Mouse (Mus musculus) stomach, embryonic 16.5 days (tissue): Measurements from ENCODE around the gene Slc35b1. TPM values are rescaled to one million over a fixed set of nuclear protein-coding genes. Genes with fewer than 3 reads are reported as not detected.

Experiments used
- ATAC-seq: fragments of 200-750 bp; cut with Nextera tagmentation; 2 replicates; pipeline ENCODE4 v1.8.0; 2017; ENCODE audit warnings: moderate number of reproducible peaks, moderate TSS enrichment; ENCODE audit not compliant: insufficient read depth, low FRiP score
- H3K27ac ChIP-seq: fragments of 300-500 bp; sonication (generic); 2 replicates; pipeline ENCODE4 v1.5.1; 2014; ENCODE audit warnings: low read length
- H3K27me3 ChIP-seq: fragments of 300-500 bp; sonication (generic); 2 replicates; pipeline ENCODE4 v1.6.1; 2014; ENCODE audit warnings: low read length, control low read depth, mixed read lengths; ENCODE audit not compliant: control insufficient read depth, insufficient read depth
- H3K36me3 ChIP-seq: fragments of 300-500 bp; sonication (generic); 2 replicates; pipeline ENCODE4 v1.6.1; 2014; ENCODE audit warnings: low read length; ENCODE audit not compliant: control insufficient read depth, insufficient read depth
- H3K4me1 ChIP-seq: fragments of 300-500 bp; sonication (generic); 2 replicates; pipeline ENCODE4 v1.6.1; 2014; ENCODE audit warnings: low read length, control low read depth, mixed read lengths; ENCODE audit not compliant: control insufficient read depth, insufficient read depth
- H3K4me2 ChIP-seq: fragments of 300-500 bp; sonication (generic); 2 replicates; pipeline ENCODE4 v1.6.1; 2014; ENCODE audit warnings: low read depth, low read length, mixed read lengths
- H3K4me3 ChIP-seq: fragments of 300-500 bp; sonication (generic); replicated peaks from 2 replicates; pipeline ENCODE4 v1.5.1; 2014; ENCODE audit warnings: mild to moderate bottlenecking, low read length
- H3K9ac ChIP-seq: fragments of 300-500 bp; sonication (generic); 2 replicates; pipeline ENCODE4 v1.6.1; 2014; ENCODE audit warnings: low read length
- H3K9me3 ChIP-seq: fragments of 300-500 bp; sonication (generic); replicated peaks from 2 replicates; pipeline ENCODE4 v1.6.1; 2016; ENCODE audit warnings: low read length, control low read depth; ENCODE audit not compliant: control insufficient read depth
- WGBS: fragments of 180-500 bp; shearing (Covaris S2); extraction: QIAGEN DNeasy Blood & Tissue Kit; methylation state at CpG from one replicate; pipeline ENCODE4 v1.1.7; 2014; 5-methylcytosine and 5-hydroxymethylcytosine counted together
- polyA plus RNA-seq: library from polyadenylated mRNA; unstranded; fragments of >200 nt; fragmentation: Nextera tagmentation; extraction: Ambion mirVana; gene quantifications from 2 replicates; pipeline ENCODE4 v1.2.1, GENCODE M21; 2015

Gene Slc35b1
- polyA plus RNA-seq, 1 experiment from 2014 or later, result 98.9 TPM

DNA sequence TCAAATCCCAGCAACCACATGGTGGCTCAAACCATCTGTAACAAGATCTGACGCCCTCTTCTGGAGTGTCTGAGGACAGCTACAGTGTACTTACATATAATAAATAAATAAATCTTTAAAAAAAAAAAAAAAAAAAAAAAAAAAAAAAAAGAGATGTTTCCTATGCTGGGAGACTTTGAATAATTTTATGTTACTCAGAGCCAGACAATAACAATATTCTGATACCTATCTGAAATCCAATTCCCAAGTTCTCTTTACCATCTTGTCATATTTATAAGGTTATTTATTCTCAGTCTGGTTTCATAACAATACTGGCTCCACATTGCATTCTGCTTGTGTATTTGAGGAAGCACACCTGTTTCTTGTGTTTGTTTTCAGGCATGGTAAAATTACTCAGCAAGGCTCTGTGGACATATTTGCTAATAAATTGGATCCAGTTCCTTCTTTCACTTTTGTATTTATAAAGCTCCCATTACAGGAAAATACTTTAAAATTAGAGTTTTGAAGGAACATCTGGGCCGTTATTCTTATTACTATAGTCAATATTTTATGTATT, 36.5 kb downstream of the Slc35b1 start:
- Histone ChIP-seq H3K9ac (no peak overlapping the region), H3K36me3 (no peaks in the 10 kb centered on the region), H3K9me3 (no peaks in the 10 kb centered on the region), H3K4me2 (no peak overlapping the region), H3K27ac (no peak overlapping the region), H3K4me3 (no peak overlapping the region), H3K4me1 (peaks cover 5% of the 10 kb centered on the region), H3K27me3 (no peaks in the 10 kb centered on the region)
- WGBS, result 70% methylated on average over 2 of the region's 2 CpGs
- no peak for ATAC-seq

DNA sequence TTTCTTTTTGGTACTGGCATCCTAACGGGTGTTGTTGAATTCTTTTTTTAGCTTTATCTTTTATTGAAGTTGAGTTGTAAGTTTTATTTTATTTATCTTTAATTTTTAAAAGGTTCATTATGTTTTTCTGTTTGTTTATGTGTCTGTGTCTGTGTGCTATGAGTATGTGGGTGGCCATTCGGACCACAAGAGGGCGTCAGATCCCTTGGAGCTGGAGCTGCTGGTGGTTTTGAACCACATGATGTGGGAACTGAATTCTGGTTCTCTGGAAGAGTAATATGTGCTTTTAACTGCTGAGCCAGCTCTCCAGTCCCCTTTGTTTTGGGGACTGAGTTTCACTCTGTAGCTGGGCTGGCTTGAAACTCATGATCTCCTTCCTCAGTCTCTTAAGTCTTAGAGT, 39.0 kb downstream of the Slc35b1 start:
- Histone ChIP-seq H3K9me3 (no peaks in the 10 kb centered on the region), H3K27me3 (no peaks in the 10 kb centered on the region), H3K4me1 (no peaks in the 10 kb centered on the region), H3K36me3 (no peaks in the 10 kb centered on the region), H3K4me3 (no peak overlapping the region), H3K4me2 (no peak overlapping the region), H3K9ac (no peak overlapping the region), H3K27ac (no peak overlapping the region)
- ATAC-seq, result no peak
- 78% methylated on average over 3 of the region's 3 CpGs for WGBS

DNA sequence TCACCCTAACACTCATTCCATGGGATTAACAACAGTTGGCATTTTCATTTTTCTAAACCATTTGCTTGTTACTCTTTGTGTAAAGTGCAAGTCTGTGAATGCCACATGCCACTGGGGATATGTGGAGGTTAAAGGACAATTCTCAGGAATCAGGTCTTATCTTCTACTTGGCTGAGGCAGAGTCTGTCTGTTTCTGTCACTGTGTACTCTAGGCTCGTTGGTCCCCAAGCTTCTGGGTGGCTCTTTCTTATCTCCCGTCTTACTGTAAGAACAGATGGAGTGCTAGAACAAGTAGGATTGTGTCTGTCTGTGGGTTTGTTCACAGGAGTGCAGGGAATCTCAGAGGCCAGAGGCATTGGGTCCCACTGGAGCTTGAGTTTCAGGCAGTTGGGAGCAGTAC, 46.9 kb downstream of the Slc35b1 start:
- Histone ChIP-seq H3K9ac (no peak overlapping the region), H3K9me3 (no peaks in the 10 kb centered on the region), H3K36me3 (no peaks in the 10 kb centered on the region), H3K27ac (no peak overlapping the region), H3K4me3 (no peak overlapping the region), H3K27me3 (no peaks in the 10 kb centered on the region), H3K4me2 (no peak overlapping the region), H3K4me1 (peaks cover 6% of the 10 kb centered on the region; the same call in 1 of the 2 replicates)
- no peak for ATAC-seq
- 60% methylated on average over 2 of the region's 2 CpGs for WGBS

DNA sequence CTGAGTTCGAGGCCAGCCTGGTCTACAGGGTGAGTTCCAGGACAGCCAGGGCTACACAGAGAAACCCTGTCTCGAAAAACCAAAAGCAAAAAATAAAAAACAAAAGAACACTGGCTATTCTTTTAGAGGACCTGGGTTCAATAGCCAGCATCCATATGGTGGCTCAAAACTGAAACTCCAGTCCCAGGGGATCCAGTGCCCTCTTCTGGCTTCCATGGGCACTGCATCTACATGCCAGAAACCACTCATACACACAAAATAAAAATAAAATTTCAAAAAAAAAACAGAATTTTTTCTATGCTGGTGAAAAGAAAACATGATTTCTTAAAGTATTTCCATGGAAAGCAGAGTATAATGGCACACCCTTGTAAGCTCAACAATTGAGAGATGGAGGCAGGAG, 47.7 kb downstream of the Slc35b1 start:
- Histone ChIP-seq H3K4me3 (no peak overlapping the region), H3K4me2 (no peak overlapping the region), H3K27ac (no peak overlapping the region), H3K9ac (no peak overlapping the region), H3K36me3 (no peaks in the 10 kb centered on the region), H3K27me3 (no peaks in the 10 kb centered on the region), H3K4me1 (peaks cover 6% of the 10 kb centered on the region; the same call in 1 of the 2 replicates), H3K9me3 (no peaks in the 10 kb centered on the region)
- ATAC-seq, result no peak
- 90% methylated on average over 2 of the region's 2 CpGs for WGBS

Other genes with a start within 250 kb of the Slc35b1 start
- 0.99 and 1.7 TPM in 2 replicates for gene Dlx4, start 238.4 kb upstream of the Slc35b1 start, polyA plus RNA-seq
- 0.10 and 0.24 TPM in 2 replicates for gene Tac4, start 123.2 kb upstream of the Slc35b1 start, polyA plus RNA-seq
- gene Kat7, start 74.4 kb upstream of the Slc35b1 start, polyA plus RNA-seq, result 59.3 and 66.0 TPM in 2 replicates
- 11.6 and 13.9 TPM in 2 replicates for gene Fam117a, start 47.7 kb upstream of the Slc35b1 start, polyA plus RNA-seq
- 155 and 171 TPM in 2 replicates for gene Spop, start 29.4 kb downstream of the Slc35b1 start, polyA plus RNA-seq
- gene Nxph3, start 129.9 kb downstream of the Slc35b1 start, polyA plus RNA-seq, result 0.50 and 0.62 TPM in 2 replicates
- gene Ngfr, start 203.0 kb downstream of the Slc35b1 start, polyA plus RNA-seq, result 13.2 and 15.0 TPM in 2 replicates